Mouse (Mus musculus) stomach, postnatal 0 days (tissue): ENCODE measurements around the gene Gm30302.

Experiments used
- CTCF ChIP-seq: IDR thresholded peaks from 2 replicates; pipeline ENCODE4 v1.5.1; 2016; ENCODE audit warnings: antibody characterized with exemption, low read depth, mild to moderate bottlenecking, moderate library complexity
- EP300 ChIP-seq: optimal IDR thresholded peaks from 2 replicates; pipeline ENCODE3; 2016; ENCODE audit warnings: antibody characterized with exemption

DNA sequence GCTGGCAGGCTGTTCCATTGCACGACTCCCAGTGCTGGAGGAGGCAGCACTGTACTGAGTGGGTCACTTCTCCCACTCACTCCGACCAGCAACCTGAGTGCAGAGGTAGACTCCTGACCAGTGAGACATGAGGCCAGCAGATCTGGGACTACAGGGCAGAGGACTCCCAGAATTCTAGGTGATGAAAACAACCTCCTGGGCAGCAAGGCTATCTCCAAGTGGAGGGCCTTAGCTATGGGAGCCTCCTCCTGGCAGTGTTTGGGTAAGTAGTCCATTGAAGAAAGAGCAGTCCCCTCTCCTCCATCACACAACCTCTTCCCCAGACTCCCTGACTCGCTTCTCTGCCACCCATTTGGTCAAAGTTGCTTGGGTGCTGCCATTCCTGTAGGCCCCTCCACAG is 31.6 kb upstream of the Gm30302 start:
- TF ChIP-seq CTCF (no peak), EP300 (no peak)
